Mouse (Mus musculus): ENCODE measurements at regions not wholly inside any gene's neighbourhood (a gene's known extent, or its start where the extent isn't known, plus 50 kb on each side); places are given as distances from the start of the nearest gene placed in this dataset.

DNA sequence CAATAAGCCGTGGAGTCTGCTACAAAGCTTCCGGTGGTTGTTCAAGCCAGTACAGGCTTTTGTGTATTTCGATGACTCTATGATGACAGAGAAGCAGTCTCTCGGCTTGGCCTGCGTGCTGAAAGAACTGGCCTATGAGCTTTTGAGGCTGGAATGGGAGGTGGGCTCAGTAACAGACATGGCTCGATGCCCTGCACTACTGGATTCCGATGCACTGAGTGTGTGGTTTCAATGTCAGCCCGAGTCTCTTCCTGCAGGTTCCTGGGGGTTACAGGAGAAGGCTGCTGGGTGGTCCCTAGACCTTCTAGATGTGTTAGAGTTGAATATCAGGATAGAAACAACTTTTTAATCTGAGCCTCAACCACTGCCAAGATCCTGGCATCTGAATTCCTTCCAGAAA lies 53.2 kb downstream of the Gm815 start:
- peak in 1 of 2 experiments; percentile 51 for DNase-seq

DNA sequence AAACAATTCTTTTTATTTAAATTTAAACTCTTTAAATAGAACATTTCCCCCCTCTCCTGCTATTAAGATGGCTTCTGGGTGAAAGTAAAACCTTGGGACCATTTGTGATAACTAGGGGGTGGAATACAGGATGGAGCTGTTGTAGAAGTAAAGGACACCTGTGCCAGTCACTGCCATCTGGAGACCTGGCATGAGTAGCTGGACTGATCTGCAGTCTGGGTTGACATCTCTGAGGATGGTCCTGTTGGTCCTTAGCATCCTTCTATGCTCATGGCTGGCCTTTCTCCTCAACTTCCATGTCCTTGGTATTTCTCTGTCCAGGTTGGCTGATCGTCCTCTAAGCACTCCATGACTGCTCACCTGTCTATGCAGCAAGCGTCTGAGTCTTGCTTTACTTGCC lies 58.3 kb downstream of the Gm815 start:
- peak; percentile 63 to 72 for DNase-seq

DNA sequence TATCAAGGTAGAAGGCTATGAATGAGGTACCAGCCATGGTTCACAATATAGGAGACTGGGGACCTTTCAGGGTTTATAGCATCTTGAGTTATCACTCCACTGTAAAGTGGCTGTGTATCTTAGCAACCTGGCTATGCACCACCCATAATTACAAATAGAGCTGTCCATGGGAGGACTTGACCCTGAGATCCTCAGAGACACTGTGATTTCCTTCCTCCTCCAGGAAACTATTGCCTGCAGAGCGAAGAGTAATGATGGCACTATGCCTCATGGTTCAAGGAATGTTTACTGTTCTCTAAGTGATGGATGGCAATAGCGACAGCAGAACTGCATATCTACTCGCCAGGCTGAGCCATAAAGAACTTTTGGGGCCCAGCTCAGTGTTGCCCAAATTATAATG lies 60.9 kb downstream of the Gm815 start:
- DNase-seq: no peak

DNA sequence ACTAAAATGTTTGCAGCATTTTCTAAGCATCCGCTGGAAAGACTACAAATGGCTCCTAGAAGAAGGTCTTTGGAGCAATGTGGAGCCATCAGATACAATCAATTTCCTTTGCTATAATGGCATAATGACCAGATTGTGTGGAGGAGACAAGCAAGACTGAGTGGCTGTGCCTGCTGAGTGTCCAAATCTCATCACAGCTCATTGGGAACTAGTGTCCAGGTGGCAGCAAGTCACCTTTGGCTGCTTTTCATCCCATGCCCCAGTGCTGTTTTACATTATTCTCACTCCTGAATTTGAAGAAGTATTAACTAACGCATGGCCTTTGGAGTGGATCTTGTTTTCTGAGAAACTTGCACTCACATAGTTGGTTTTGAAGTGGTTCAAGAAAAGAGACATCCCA lies 62.8 kb downstream of the Gm815 start:
- DNase-seq: peak; percentile 68 to 76

DNA sequence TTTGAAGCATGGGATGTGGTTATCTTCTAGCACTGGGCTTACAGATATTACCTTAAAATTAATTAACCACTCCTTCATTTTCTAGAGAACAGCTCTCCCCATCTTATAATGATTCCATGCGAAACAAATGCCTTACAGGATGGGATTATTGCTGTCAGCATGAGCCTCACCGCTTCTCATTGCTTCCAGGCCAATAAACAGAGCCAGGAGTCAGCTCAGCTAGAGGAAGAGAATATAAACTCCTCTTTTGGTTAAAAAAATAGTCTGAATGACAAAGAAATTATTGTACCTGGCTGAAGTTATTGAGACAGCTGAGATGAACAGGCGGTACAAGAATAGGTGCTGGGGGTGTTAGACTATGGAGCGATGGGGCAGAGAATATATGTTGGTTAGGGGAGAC lies 63.5 kb downstream of the Gm815 start:
- DNase-seq: peak; percentile 62 to 71

DNA sequence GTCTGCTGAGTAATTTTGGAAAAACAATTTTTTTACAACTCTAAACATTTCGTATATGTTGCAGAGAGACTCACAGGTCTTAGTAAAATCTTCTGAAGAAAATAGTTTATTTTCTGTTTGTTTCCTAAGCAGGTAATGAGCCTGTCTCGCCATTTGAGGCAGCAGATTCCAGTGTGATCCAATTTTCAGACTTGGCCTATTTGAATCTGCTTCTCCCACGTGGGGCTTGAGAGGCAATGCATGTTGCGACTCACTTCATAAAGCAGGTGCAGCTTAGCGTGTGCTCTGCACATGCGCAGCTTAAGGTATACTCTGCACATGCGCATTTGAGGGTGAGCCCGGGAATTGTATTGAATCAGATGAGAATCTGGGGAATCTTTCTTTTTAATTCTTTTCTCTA lies 67.7 kb downstream of the Gm815 start:
- DNase-seq: peak; percentile 48 to 59

DNA sequence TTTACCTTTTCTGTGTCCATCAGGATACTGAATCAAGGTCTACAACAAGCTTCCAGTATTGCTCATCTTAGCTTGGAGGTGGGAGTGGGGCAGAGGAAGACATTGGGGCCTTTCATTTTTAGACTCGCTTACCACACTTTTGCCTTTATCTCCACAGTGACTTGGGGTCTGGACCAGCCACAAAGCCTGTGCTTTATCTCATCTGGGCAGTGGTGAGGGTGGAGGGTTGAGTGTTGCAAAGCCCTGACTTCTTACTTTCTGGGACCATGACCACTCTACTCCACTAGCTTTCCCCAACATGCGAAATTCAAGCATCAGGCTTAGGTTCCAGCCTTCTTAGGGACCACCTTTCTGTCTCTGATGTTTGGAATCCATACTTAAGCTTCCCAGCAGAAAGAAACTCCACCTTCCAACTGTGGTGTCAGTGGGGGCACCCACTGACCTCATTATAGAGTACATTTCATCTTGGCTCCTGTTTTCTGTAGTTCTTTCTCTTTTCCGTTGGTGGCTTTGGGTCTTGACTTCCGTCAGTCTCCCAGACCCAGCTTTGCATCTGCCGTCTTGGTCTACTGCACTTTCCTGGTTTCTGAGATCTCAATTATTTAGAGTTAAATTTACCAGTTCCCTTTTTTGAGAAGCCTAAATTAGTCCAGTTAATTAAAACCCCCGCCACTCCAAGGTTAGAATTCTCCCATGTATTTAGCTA lies 80.5 kb downstream of the Gm815 start:
- no peak for DNase-seq

DNA sequence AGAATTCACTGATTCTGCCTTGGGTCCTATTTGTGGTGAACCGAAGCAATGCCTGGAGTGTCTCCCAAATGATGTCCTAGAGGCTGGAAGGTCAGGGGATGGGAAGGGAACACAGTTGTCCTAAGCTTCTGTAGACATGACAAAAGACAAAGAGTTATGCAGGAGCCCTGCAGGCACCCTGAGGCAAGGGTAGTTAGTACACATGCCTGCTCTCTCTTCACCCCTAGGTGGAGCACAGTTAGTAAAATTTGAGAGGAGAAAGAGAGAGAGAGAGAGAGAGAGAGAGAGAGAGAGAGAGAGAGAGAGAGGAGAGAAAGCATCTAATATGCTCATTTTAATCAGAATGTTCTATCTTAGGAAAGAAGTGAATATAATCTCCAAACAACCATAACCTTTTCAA lies 87.4 kb downstream of the Gm815 start:
- DNase-seq: peak; percentile 40 to 51

DNA sequence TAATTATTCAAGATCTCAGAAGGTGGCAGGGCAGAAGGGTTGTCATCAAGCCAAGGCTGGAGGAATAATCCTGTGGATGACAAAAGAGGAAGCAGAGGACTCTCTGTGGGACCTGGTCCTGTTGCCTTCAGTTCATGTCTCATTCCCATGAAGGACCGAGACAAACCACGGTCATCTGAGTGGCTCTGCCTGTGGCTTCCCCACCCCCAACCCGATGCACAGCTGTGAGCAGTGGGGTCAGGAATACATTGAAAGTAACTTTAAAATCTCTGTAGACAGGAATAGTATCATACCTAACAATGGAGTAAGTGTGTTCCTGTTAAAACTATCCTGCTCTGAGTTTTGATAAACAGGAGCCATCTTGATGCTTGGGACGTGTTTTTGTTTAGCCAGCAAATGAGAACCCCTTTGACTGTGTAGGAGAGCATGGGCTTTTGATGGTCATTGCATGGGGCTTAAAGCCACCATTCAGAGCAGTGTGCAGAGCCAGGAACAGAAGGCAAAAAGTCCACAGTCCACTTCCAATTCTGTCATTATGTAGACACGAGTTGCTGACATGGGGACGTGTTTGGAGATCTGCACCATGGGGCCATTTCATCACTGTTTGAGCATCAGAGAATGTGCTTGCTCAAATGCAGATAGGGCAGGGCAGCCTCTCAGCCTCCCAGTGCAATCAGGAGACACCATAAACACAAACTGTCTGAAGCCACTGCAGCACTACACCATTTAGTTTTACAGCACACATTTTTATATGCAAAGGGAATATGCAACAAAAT lies 88.3 kb downstream of the Gm815 start:
- peak; percentile 13 to 22 for DNase-seq

DNA sequence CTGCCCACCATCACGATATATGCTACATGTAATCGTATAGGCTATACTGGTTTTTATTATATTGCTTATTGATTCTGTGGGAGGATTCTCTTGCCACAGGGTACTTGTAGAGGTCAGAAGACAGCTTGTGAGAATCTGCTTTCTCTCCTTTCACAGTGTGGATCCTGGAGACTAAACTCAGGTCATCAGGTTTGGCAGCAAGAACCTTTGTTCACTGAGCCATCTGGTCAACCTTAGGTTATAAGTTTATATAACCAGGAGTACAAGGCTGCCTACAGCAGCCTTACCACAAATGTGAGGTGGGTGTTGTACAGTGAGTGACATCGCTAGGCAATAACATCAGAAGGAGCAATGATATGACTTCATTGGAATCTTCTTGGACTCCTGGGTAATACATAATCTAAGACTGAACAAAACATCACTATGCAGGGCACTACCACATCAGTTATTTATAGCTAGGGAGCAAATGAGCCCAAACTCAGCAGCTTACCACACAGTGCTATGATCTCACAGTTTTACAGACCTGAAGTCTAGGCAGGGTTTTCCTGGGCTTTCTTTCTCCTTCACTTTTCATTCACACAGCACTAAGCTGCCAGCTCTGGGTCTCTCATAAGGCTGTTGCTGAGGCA lies 89.0 kb downstream of the Gm815 start:
- DNase-seq: peak in 1 of 2 experiments; percentile 34

DNA sequence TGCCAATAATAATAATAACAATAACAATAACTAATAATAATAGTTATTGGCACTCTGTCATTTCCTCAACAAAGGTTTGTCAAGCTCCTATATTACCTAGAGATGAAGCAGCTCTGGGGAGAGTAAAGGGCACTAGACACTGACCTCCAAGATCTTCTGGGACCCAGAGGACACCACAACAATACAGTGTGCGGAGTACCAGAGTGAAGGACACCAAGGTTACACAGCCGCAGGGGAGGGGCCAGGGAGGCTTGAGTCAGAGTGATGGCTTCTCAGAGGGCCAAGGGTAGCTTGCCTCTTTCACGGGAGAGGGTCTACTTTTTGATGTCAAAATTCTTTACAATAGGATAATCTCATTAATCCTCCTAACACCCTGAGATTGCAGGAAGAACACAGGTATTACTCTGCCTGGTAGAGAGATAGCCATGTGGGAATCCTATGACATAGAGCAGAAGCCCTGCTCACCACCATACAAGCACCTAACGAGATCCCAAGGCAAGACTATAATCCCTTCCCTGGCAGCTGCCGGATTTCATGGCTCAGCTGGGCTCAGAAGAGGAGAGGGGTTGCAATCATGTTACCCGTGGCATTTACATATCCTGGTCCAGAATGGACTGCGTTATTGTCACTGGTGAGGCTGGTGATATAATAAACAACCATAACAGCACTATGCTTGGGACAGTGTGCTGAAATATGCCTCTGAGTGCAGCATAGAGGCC lies 91.1 kb downstream of the Gm815 start:
- peak; percentile 25 to 28 for DNase-seq

DNA sequence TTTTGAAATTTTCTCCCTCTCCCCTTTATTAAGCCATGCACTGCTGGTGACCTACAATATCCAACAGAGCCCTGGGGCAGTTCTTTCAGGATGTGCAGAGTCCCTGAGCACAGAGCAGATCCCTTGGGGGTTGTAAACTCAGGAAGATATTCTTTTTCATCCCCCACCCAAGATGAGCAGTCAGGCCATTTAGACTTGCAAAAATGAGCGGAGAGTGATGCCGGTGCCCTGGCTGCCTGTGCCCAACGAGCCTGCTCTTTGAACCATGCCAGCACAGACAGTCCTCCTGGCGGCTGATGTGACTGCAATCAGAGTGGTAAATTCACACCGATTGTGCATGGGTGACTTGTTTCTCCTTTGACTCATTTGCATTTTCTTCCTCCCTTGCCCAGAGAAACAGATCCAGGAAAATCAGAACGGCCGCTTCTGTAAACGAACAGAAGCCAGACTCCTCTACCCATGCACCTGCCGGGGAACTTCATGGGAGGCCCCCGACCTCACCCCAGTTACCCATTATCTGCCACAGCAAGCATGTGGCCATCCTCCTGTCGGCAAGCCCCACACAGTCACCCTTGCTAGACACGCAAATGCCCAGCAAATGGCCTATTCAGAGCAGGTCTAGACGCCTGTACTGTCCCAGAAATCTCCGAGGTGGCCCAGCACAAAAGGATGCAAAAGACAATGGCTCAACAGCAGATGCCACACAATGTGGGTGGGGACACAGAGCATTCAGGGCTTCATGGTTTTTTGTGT lies 92.4 kb downstream of the Gm815 start:
- DNase-seq: peak; percentile 76 to 79

DNA sequence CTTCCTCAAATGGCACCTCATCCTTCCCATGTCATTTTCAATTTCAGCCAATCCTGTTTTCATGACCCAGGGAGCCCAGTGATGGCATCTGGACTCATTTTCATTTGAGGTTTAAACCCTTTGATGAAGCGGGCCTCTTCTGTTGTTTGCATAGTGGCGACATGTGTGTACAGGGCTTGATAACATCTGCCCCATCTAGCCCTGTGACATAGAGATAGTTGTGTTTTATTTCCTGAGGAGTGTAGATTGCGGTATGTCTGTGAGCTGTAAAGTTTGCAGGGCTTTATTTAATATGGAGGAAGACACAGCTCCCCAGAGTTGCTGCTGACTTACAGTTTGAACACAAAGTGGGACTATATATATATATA lies 92.9 kb downstream of the Gm815 start:
- no peak for DNase-seq

DNA sequence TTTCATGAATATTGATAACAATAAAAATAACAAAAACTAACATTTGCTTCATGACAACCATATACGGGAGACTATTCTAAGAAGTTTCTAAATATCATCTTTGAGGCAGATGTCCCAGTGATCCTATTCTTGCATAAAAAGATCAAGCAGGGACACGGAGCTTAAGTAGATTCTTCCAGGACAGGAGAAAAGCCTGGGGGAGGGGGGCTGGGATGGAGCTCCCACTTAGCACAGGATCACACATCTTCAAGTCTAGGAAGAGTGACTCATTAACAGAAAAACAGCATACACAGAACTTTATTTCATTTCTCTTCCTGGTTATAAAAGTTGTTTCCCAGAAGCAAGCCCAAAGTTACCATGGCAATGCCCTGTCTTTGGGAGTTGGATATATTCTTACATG lies 93.6 kb downstream of the Gm815 start:
- no peak for DNase-seq

DNA sequence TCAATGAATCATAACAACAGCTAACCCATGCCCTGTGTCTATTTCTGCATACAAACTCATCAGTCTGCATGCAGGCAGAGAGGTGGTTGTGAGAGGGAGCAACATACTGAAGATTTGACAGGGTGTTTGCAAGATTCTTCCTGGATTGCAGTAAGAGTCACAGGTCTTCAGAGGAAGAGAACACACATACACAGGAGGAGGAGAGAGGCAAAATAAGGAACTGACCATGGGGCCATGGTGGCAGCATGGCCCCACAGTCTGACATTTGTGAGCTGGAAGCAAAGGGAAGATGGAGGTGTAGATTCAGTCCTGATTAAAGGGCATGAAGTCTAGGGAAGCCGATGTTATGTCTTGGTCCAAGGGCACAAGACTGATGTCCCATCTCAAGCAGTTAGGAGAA lies 101.0 kb downstream of the Gm815 start:
- DNase-seq: no peak

DNA sequence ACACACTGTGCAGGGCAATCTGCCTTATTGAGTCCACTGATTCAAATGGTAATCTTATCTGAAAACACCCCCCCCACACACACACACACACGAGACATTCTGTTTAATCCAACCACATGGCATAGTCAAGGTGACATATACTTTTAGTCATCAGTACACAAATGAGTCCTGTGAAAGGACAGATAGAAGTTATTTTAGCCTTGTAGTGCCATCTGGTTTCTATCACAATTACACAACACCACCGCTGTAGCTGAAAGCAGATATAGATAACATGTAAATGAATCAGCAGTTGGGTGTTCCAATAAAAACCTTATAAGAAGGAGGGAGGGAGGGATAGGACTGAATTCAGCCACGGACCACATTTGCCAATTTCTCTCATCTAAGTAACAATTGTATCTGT lies 101.5 kb downstream of the Gm815 start:
- no peak for DNase-seq

DNA sequence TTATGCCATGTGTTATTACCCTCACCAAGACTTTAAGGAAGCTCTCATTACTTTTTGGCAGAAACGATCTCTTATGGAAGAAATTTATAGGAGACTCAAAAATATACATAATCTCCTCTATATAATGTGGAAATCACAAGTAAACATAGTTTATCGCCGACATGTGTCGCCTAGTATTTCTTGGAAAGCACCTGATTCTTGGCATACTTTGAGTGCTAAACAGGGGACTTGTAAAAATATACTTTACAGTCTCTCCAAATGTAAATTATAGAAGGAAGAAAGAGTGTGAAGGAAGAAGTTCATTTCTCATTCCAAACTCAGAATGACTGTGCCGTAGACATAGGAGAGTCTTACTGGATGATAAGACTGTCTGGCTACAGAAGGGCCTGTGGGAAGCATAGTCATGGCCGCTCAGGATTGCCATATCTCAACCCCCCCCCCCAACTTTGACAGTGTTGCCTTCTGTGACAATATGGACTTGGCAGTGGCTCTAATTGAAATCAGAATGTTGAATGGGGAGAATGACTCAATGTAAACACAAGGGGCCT lies 102.3 kb downstream of the Gm815 start:
- no peak for DNase-seq

DNA sequence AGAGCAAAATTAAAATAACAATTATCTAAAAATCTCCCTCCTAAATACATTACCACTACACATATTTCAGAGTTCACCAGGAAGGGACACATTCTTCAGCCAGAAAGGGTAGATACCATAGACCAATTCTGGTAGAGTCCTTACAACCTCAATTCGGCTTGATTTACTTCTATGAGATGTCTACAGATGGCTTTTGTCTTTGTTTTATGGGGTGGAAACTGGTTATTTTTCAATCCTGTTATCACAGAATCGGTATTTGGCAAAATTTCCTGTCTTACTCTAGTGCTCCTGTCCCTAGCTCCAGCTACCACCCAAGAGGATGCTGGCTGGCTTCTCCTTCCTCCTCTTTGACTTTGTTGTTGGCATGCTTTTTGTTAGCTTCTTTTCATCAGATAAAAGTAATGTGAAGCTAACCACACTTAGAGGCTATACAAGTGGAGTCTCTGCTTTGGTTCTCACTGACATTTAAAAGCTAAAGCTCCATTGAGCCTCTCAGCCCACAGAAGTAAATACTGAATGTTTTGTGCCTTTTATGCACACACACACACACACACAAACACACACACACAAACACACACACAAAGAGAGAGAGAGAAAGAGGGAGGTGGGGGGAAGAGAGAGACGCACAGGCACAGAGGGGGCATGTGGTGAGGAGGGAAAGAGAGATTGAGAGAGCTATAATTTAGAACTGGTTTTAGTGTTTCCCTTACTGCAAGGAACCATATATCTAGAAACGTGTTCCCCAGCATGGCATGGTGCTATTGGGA lies 109.1 kb downstream of the Gm815 start:
- no peak for DNase-seq

DNA sequence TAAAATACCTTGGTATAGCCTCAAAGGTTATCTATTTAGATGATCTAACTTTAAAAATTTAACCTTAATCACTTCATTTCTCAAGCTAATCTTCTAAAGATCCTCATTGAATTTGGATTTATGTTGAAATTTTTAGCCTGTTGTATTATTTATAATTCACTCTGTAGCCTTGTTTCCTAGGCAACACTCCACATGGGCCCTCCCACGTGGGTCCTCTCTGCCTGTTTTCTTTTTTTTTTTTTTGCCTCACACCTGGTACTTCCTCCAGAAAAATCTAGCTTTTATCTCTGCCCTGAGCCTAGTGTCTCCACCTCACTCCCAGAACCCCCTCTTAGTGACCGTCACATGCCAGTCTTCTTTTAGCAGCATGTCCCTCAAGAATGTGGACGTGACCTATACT lies 113.9 kb downstream of the Gm815 start:
- no peak for DNase-seq

DNA sequence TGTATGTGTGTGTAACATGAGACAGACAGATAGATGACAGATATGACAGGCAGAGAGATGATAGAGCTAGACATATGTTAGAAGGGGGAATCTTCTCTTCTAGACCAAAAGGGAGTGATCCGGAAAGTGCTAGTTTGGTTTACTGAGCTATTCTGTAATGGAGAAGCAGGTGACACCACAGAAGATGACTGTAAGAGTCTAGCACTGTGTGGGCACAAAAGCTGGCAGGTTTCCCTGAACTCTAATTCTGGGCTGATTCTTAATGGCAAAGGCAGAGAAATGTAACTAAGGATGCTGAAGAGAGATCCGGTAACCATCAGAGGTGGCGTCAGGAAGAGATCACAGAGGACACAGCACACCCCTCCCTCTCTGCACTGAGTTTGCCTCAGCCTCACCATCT lies 136.2 kb downstream of the Gm815 start:
- DNase-seq: no peak

DNA sequence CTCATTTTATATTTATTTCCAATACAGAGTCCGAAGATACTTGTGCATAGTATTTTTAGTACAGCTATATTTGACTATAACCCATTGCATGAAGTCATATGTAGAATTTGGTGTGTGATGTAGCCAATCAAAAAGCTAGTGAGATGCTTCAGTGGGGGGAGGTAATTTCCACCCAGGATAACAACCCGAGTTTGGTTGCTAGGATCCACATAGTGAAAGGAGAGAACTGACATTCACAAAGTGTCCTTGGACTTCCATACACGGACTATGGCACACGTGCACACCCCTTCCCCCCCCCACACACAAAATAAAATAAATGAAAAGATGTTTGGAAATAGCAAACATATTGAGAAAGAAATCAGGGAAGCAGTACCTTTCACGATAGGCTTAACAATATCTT lies 137.2 kb downstream of the Gm815 start:
- no peak for DNase-seq

DNA sequence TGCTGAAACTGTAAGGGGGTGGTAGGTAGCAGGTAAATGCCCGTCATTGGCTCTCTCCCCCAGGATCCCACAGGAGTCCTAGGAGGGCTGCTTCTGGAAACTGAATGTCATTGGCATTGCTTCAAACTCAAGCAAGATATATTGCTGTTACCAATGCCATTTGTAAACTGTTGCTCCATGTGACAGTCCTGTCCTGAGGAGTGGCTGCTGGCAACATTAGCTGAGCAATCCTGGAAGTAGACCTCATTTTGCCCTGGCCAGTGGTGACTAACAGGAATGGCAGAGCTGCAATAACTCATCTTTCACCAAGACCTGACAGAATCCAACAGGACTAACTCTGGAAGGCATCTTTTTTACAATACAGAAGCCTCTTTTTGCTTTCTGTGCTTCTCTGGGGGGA lies 143.2 kb downstream of the Gm815 start:
- DNase-seq: no peak
